Mouse (Mus musculus) forebrain, embryonic 11.5 days (tissue): Measurements from ENCODE around the gene Ptprn2. TPM values are rescaled to one million over a fixed set of nuclear protein-coding genes. Genes with fewer than 3 reads are reported as not detected.

Experiments
- ATAC-seq: fragments of 200-750 bp; cut with Nextera tagmentation; replicated peaks from 2 replicates; pipeline ENCODE4 v1.8.0; 2017; ENCODE audit warnings: moderate TSS enrichment; ENCODE audit not compliant: low FRiP score
- DNase-seq: peaks from one replicate; pipeline ENCODE4 v3.0.0-alpha.2; 2017; ENCODE audit warnings: low spot score
- H3K27ac ChIP-seq: fragments of 300-500 bp; sonication (generic); 2 replicates; pipeline ENCODE4 v1.5.1; 2014; ENCODE audit warnings: low read depth, low read length
- H3K27me3 ChIP-seq: fragments of 300-500 bp; sonication (generic); 2 replicates; pipeline ENCODE4 v1.6.1; 2014; ENCODE audit warnings: mild to moderate bottlenecking, low read length, mixed read lengths; ENCODE audit not compliant: control insufficient read depth, insufficient read depth
- H3K36me3 ChIP-seq: fragments of 300-500 bp; sonication (generic); 2 replicates; pipeline ENCODE4 v1.6.1; 2014; ENCODE audit warnings: mild to moderate bottlenecking, low read length, moderate library complexity, mixed read lengths; ENCODE audit not compliant: control insufficient read depth, insufficient read depth
- H3K4me1 ChIP-seq: fragments of 300-500 bp; sonication (generic); replicated peaks from 2 replicates; pipeline ENCODE4 v1.6.1; 2014; ENCODE audit warnings: low read length, mixed read lengths; ENCODE audit not compliant: control insufficient read depth, insufficient read depth
- H3K4me2 ChIP-seq: fragments of 300-500 bp; sonication (generic); 2 replicates; pipeline ENCODE4 v1.6.1; 2014; ENCODE audit warnings: low read depth, mild to moderate bottlenecking, low read length, moderate library complexity, mixed read lengths; ENCODE audit not compliant: severe bottlenecking
- H3K4me3 ChIP-seq: fragments of 300-500 bp; sonication (generic); 2 replicates; pipeline ENCODE4 v1.5.1; 2014; ENCODE audit warnings: low read depth, low read length
- H3K9ac ChIP-seq: fragments of 300-500 bp; sonication (generic); 2 replicates; pipeline ENCODE4 v1.6.1; 2014; ENCODE audit warnings: low read length
- H3K9me3 ChIP-seq: fragments of 300-500 bp; sonication (generic); 2 replicates; pipeline ENCODE4 v1.6.1; 2016; ENCODE audit warnings: low read length, mixed read lengths; ENCODE audit not compliant: control insufficient read depth
- WGBS: fragments of 180-500 bp; shearing (Covaris S2); extraction: QIAGEN DNeasy Blood & Tissue Kit; methylation state at CpG from one replicate; pipeline ENCODE4 v1.1.7; 2014; 5-methylcytosine and 5-hydroxymethylcytosine counted together
- polyA plus RNA-seq: library from polyadenylated mRNA; unstranded; fragments of >200 nt; fragmentation: Nextera tagmentation; extraction: Ambion mirVana; gene quantifications from 2 replicates; pipeline ENCODE4 v1.2.1, GENCODE M21; 2014

Gene Ptprn2
- polyA plus RNA-seq, 1 experiment from 2014 or later = 6.8 TPM

GRCm38 (mm10) chr12:116771493-116771892 is 286.0 kb downstream of the Ptprn2 start:
- no peaks in the 10 kb centered on the region for H3K9me3 ChIP-seq
- no peak overlapping the region for H3K4me3 ChIP-seq
- no peak overlapping the region for H3K27ac ChIP-seq
- H3K27me3 ChIP-seq = no peaks in the 10 kb centered on the region
- WGBS = 89% methylated on average over 4 of the region's 4 CpGs
- ATAC-seq = no peak
- DNase-seq = no peak
- H3K4me2 ChIP-seq = no peak overlapping the region
- 0 out of 2 replicates have a peak, but pooled peaks cover 2% of the 10 kb centered on the region for H3K4me1 ChIP-seq
- no peaks in the 10 kb centered on the region for H3K36me3 ChIP-seq
- no peak overlapping the region for H3K9ac ChIP-seq

GRCm38 (mm10) chr12:116772081-116772566 is 286.6 kb downstream of the Ptprn2 start:
- ATAC-seq (peak; percentile 57), DNase-seq (peak; percentile 55)
- 36% methylated on average over 7 of the region's 7 CpGs for WGBS
- Histone ChIP-seq H3K27ac (no peak overlapping the region), H3K36me3 (no peaks in the 10 kb centered on the region), H3K4me3 (no peak overlapping the region), H3K9ac (no peak overlapping the region), H3K27me3 (no peaks in the 10 kb centered on the region), H3K9me3 (no peaks in the 10 kb centered on the region), H3K4me1 (0 out of 2 replicates have a peak, but pooled peaks cover 2% of the 10 kb centered on the region), H3K4me2 (no peak overlapping the region)

- no peaks in the 10 kb centered on the region for H3K27me3 ChIP-seq
- no peak overlapping the region for H3K9ac ChIP-seq
- H3K36me3 ChIP-seq = no peaks in the 10 kb centered on the region
- 86% methylated on average over 3 of the region's 3 CpGs for WGBS
- no peak overlapping the region for H3K4me2 ChIP-seq
- no peak for DNase-seq
- H3K4me1 ChIP-seq = peaks cover 2% of the 10 kb centered on the region; the same call in 1 of the 2 replicates
- H3K4me3 ChIP-seq = no peak overlapping the region
- ATAC-seq = no peak
- H3K27ac ChIP-seq = no peak overlapping the region
- no peaks in the 10 kb centered on the region for H3K9me3 ChIP-seq
These were observed 287.8 kb downstream of the Ptprn2 start for GRCm38 (mm10) chr12:116773344-116773743.

GRCm38 (mm10) chr12:116776447-116776846 is 290.9 kb downstream of the Ptprn2 start:
- no peak overlapping the region for H3K4me3 ChIP-seq
- H3K9ac ChIP-seq = no peak overlapping the region
- WGBS = 91% methylated on average over 8 of the region's 8 CpGs
- no peak overlapping the region for H3K27ac ChIP-seq
- peaks cover 2% of the 10 kb centered on the region; the same call in 1 of the 2 replicates for H3K4me1 ChIP-seq
- no peaks in the 10 kb centered on the region for H3K36me3 ChIP-seq
- no peak overlapping the region for H3K4me2 ChIP-seq
- H3K27me3 ChIP-seq = no peaks in the 10 kb centered on the region
- ATAC-seq (no peak), DNase-seq (no peak)
- no peaks in the 10 kb centered on the region for H3K9me3 ChIP-seq

GRCm38 (mm10) chr12:116778095-116779090 is 292.9 kb downstream of the Ptprn2 start:
- no peak overlapping the region for H3K27ac ChIP-seq
- peak; percentile 71 for ATAC-seq
- no peak overlapping the region for H3K4me2 ChIP-seq
- no peaks in the 10 kb centered on the region for H3K27me3 ChIP-seq
- H3K9ac ChIP-seq = no peak overlapping the region
- H3K4me3 ChIP-seq = no peak overlapping the region
- DNase-seq = no peak
- H3K4me1 ChIP-seq = no peaks in the 10 kb centered on the region; the same call in 1 of the 2 replicates
- 48% methylated on average over 4 of the region's 4 CpGs for WGBS
- H3K9me3 ChIP-seq = no peaks in the 10 kb centered on the region
- H3K36me3 ChIP-seq = no peaks in the 10 kb centered on the region

GRCm38 (mm10) chr12:116780419-116780818 is 294.9 kb downstream of the Ptprn2 start:
- Histone ChIP-seq H3K36me3 (no peaks in the 10 kb centered on the region), H3K27me3 (no peaks in the 10 kb centered on the region), H3K9me3 (no peaks in the 10 kb centered on the region), H3K27ac (no peak overlapping the region), H3K4me2 (no peak overlapping the region), H3K9ac (no peak overlapping the region), H3K4me1 (no peaks in the 10 kb centered on the region; the same call in 1 of the 2 replicates), H3K4me3 (no peak overlapping the region)
- ATAC-seq = no peak
- 88% methylated on average over 1 of the region's 1 CpGs for WGBS
- DNase-seq = no peak

- Histone ChIP-seq H3K27me3 (no peaks in the 10 kb centered on the region), H3K36me3 (no peaks in the 10 kb centered on the region), H3K4me2 (no peak overlapping the region), H3K9ac (no peak overlapping the region), H3K9me3 (no peaks in the 10 kb centered on the region), H3K4me1 (no peaks in the 10 kb centered on the region), H3K4me3 (no peak overlapping the region), H3K27ac (no peak overlapping the region)
- ATAC-seq = no peak
- WGBS = 88% methylated on average over 3 of the region's 3 CpGs
- DNase-seq = no peak
These were observed 300.2 kb downstream of the Ptprn2 start for GRCm38 (mm10) chr12:116785731-116786130.

- Histone ChIP-seq H3K27me3 (no peaks in the 10 kb centered on the region), H3K9me3 (no peaks in the 10 kb centered on the region), H3K27ac (no peak overlapping the region), H3K36me3 (no peaks in the 10 kb centered on the region), H3K4me1 (no peaks in the 10 kb centered on the region), H3K4me2 (no peak overlapping the region), H3K4me3 (no peak overlapping the region), H3K9ac (no peak overlapping the region)
- DNase-seq (no peak), ATAC-seq (no peak)
- 81% methylated on average over 3 of the region's 3 CpGs for WGBS
These were observed 302.8 kb downstream of the Ptprn2 start for GRCm38 (mm10) chr12:116788346-116788745.
